Mouse (Mus musculus): Measurements from ENCODE around the gene Crlf2. TPM values are rescaled to one million over a fixed set of nuclear protein-coding genes. Genes with fewer than 3 reads are reported as not detected.

Gene Crlf2
- 11.0 and 11.4 TPM in 2 replicates for polyA plus RNA-seq (2014; fragmentation: Nextera tagmentation; extraction: Ambion mirVana)

- peak within 1 kb of the TSS; percentile 50; the same call in 1 of the 2 replicates for H3K9ac ChIP-seq (ENCODE audit: low read depth, low read length)
Measured at GRCm38 (mm10) chr5:109558404-109559160, at the start of gene Crlf2. TSS of gene Crlf2 (minus strand) at chr5:109558993.

GRCm38 (mm10) chr5:109602585-109602984, 43.8 kb upstream of the Crlf2 start:
- peak; percentile 57 for ATAC-seq (ENCODE audit: low FRiP score, low TSS enrichment)

More at GRCm38 (mm10) chr5:109558404-109559160, at the start of gene Crlf2:
- Histone ChIP-seq H3K4me1 (ENCODE audit: control insufficient read depth, insufficient read depth, low read length) (no peaks in the 10 kb centered on the region), H3K9me3 (ENCODE audit: control insufficient read depth, low read length) (peaks cover 28% of the 10 kb centered on the region), H3K4me3 (ENCODE audit: low read length) (peak within 1 kb of the TSS; percentile 62), H3K36me3 (ENCODE audit: control insufficient read depth, insufficient read depth, low read length) (no peaks in the 10 kb centered on the region; the same call in 1 of the 2 replicates), H3K4me2 (replicated peaks; ENCODE audit: low read depth, low read length) (peak within 1 kb of the TSS; percentile 47), H3K27ac (ENCODE audit: low read depth, low read length) (peak within 1 kb of the TSS; percentile 95), H3K27me3 (ENCODE audit: control insufficient read depth, insufficient read depth, low read length) (no peaks in the 10 kb centered on the region)
- WGBS = under 1% methylated on average over 64 of the region's 73 CpGs
- ATAC-seq (ENCODE audit: low FRiP score, low TSS enrichment) = peak; percentile 73

GRCm38 (mm10) chr5:109601080-109601479, 42.3 kb upstream of the Crlf2 start:
- WGBS = 15% methylated on average over 3 of the region's 3 CpGs
- H3K27ac ChIP-seq (ENCODE audit: low read depth, low read length) = no peak overlapping the region
- H3K36me3 ChIP-seq (ENCODE audit: control insufficient read depth, insufficient read depth, low read length) = no peaks in the 10 kb centered on the region
- H3K4me2 ChIP-seq (replicated peaks; ENCODE audit: low read depth, low read length) = no peak overlapping the region
- H3K4me1 ChIP-seq (ENCODE audit: control insufficient read depth, insufficient read depth, low read length) = no peaks in the 10 kb centered on the region
- peak; percentile 57; the same call in 1 of the 2 replicates for ATAC-seq (ENCODE audit: low FRiP score, low TSS enrichment)
- H3K9ac ChIP-seq (ENCODE audit: low read depth, low read length) = no peak overlapping the region
- H3K27me3 ChIP-seq (ENCODE audit: control insufficient read depth, insufficient read depth, low read length) = no peaks in the 10 kb centered on the region
- H3K9me3 ChIP-seq (ENCODE audit: control insufficient read depth, low read length) = no peaks in the 10 kb centered on the region
- no peak overlapping the region for H3K4me3 ChIP-seq (ENCODE audit: low read length)

More at GRCm38 (mm10) chr5:109602585-109602984, 43.8 kb upstream of the Crlf2 start:
- 39% methylated on average over 1 of the region's 1 CpGs for WGBS
- H3K9ac ChIP-seq (ENCODE audit: low read depth, low read length) = no peak overlapping the region
- H3K4me2 ChIP-seq (replicated peaks; ENCODE audit: low read depth, low read length) = no peak overlapping the region
- H3K9me3 ChIP-seq (ENCODE audit: control insufficient read depth, low read length) = no peaks in the 10 kb centered on the region
- H3K4me3 ChIP-seq (ENCODE audit: low read length) = no peak overlapping the region
- no peaks in the 10 kb centered on the region for H3K36me3 ChIP-seq (ENCODE audit: control insufficient read depth, insufficient read depth, low read length)
- H3K27ac ChIP-seq (ENCODE audit: low read depth, low read length) = no peak overlapping the region
- no peaks in the 10 kb centered on the region for H3K4me1 ChIP-seq (ENCODE audit: control insufficient read depth, insufficient read depth, low read length)
- no peaks in the 10 kb centered on the region for H3K27me3 ChIP-seq (ENCODE audit: control insufficient read depth, insufficient read depth, low read length)

- Histone ChIP-seq H3K4me2 (replicated peaks; ENCODE audit: low read depth, low read length) (no peak overlapping the region), H3K9me3 (ENCODE audit: control insufficient read depth, low read length) (no peaks in the 10 kb centered on the region), H3K36me3 (ENCODE audit: control insufficient read depth, insufficient read depth, low read length) (no peaks in the 10 kb centered on the region), H3K27me3 (ENCODE audit: control insufficient read depth, insufficient read depth, low read length) (no peaks in the 10 kb centered on the region), H3K4me1 (ENCODE audit: control insufficient read depth, insufficient read depth, low read length) (no peaks in the 10 kb centered on the region), H3K9ac (ENCODE audit: low read depth, low read length) (no peak overlapping the region), H3K4me3 (ENCODE audit: low read length) (no peak overlapping the region), H3K27ac (ENCODE audit: low read depth, low read length) (no peak overlapping the region)
- no peak for ATAC-seq (ENCODE audit: low FRiP score, low TSS enrichment)
Measured at GRCm38 (mm10) chr5:109598876-109599275, 40.1 kb upstream of the Crlf2 start.

- H3K27ac ChIP-seq (ENCODE audit: low read depth, low read length) = no peak overlapping the region
- no peak overlapping the region for H3K4me3 ChIP-seq (ENCODE audit: low read length)
- H3K4me1 ChIP-seq (ENCODE audit: control insufficient read depth, insufficient read depth, low read length) = no peaks in the 10 kb centered on the region
- H3K9me3 ChIP-seq (ENCODE audit: control insufficient read depth, low read length) = no peaks in the 10 kb centered on the region
- H3K27me3 ChIP-seq (ENCODE audit: control insufficient read depth, insufficient read depth, low read length) = no peaks in the 10 kb centered on the region
- 47% methylated on average over 5 of the region's 5 CpGs for WGBS
- no peak for ATAC-seq (ENCODE audit: low FRiP score, low TSS enrichment)
- H3K4me2 ChIP-seq (replicated peaks; ENCODE audit: low read depth, low read length) = no peak overlapping the region
- H3K9ac ChIP-seq (ENCODE audit: low read depth, low read length) = no peak overlapping the region
- no peaks in the 10 kb centered on the region for H3K36me3 ChIP-seq (ENCODE audit: control insufficient read depth, insufficient read depth, low read length)
Measured at GRCm38 (mm10) chr5:109596647-109597046, 37.9 kb upstream of the Crlf2 start.

- H3K9ac ChIP-seq (ENCODE audit: low read depth, low read length) = no peak overlapping the region
- H3K4me3 ChIP-seq (ENCODE audit: low read length) = no peak overlapping the region
- ATAC-seq (ENCODE audit: low FRiP score, low TSS enrichment) = no peak
- H3K27ac ChIP-seq (ENCODE audit: low read depth, low read length) = no peak overlapping the region
- H3K9me3 ChIP-seq (ENCODE audit: control insufficient read depth, low read length) = no peaks in the 10 kb centered on the region
- H3K4me2 ChIP-seq (replicated peaks; ENCODE audit: low read depth, low read length) = no peak overlapping the region
- H3K36me3 ChIP-seq (ENCODE audit: control insufficient read depth, insufficient read depth, low read length) = no peaks in the 10 kb centered on the region
- WGBS = 55% methylated on average over 2 of the region's 2 CpGs
- H3K27me3 ChIP-seq (ENCODE audit: control insufficient read depth, insufficient read depth, low read length) = no peaks in the 10 kb centered on the region
- H3K4me1 ChIP-seq (ENCODE audit: control insufficient read depth, insufficient read depth, low read length) = no peaks in the 10 kb centered on the region
Measured at GRCm38 (mm10) chr5:109562829-109563228, 4.0 kb upstream of the Crlf2 start.

GRCm38 (mm10) chr5:109559191-109559590, 398 bp upstream of the Crlf2 start:
- Histone ChIP-seq H3K4me1 (ENCODE audit: control insufficient read depth, insufficient read depth, low read length) (no peaks in the 10 kb centered on the region), H3K27ac (ENCODE audit: low read depth, low read length) (peak overlapping the region; percentile 95; the same call in 1 of the 2 replicates), H3K27me3 (ENCODE audit: control insufficient read depth, insufficient read depth, low read length) (no peaks in the 10 kb centered on the region), H3K9me3 (ENCODE audit: control insufficient read depth, low read length) (peaks cover 24% of the 10 kb centered on the region), H3K36me3 (ENCODE audit: control insufficient read depth, insufficient read depth, low read length) (no peaks in the 10 kb centered on the region; the same call in 1 of the 2 replicates), H3K4me3 (ENCODE audit: low read length) (peak overlapping the region; percentile 62), H3K9ac (ENCODE audit: low read depth, low read length) (peak overlapping the region; percentile 50; the same call in 1 of the 2 replicates), H3K4me2 (replicated peaks; ENCODE audit: low read depth, low read length) (peak overlapping the region; percentile 47; the same call in 1 of the 2 replicates)
- ATAC-seq (ENCODE audit: low FRiP score, low TSS enrichment) = no peak
- WGBS = 24% methylated on average over 6 of the region's 6 CpGs

GRCm38 (mm10) chr5:109558123-109558403, 730 bp downstream of the Crlf2 start:
- Histone ChIP-seq H3K27me3 (ENCODE audit: control insufficient read depth, insufficient read depth, low read length) (no peaks in the 10 kb centered on the region), H3K9me3 (ENCODE audit: control insufficient read depth, low read length) (peaks cover 33% of the 10 kb centered on the region), H3K4me3 (ENCODE audit: low read length) (peak overlapping the region; percentile 62), H3K9ac (ENCODE audit: low read depth, low read length) (no peak overlapping the region), H3K27ac (ENCODE audit: low read depth, low read length) (peak overlapping the region; percentile 95), H3K4me2 (replicated peaks; ENCODE audit: low read depth, low read length) (peak overlapping the region; percentile 47), H3K4me1 (ENCODE audit: control insufficient read depth, insufficient read depth, low read length) (no peaks in the 10 kb centered on the region), H3K36me3 (ENCODE audit: control insufficient read depth, insufficient read depth, low read length) (no peaks in the 10 kb centered on the region; the same call in 1 of the 2 replicates)
- WGBS = under 1% methylated on average over 9 of the region's 9 CpGs
- ATAC-seq (ENCODE audit: low FRiP score, low TSS enrichment) = no peak

All from kidney, embryonic 14.5 days (tissue).